In genomic region chr3:85707421-85707820, GRCm38 (mm10) we compare ENCODE assay signal across 8 mouse cellular contexts.
DNase-seq lines count a peak whose midpoint lies in the region; ATAC-seq and TF ChIP-seq lines count a peak whose summit lies in the region.

No protein-coding gene starts in this region.

- no peak overlapping the region for H3K27ac ChIP-seq in kidney, adult 2 months (ENCODE audit: insufficient read depth, low read depth, low read length)
- H3K27ac ChIP-seq in kidney, embryonic 14.5 days (ENCODE audit: low read depth, low read length), result no peak overlapping the region
- no peak overlapping the region for H3K27ac ChIP-seq in forebrain, embryonic 15.5 days (replicated peaks)
- H3K27ac ChIP-seq in olfactory bulb, adult 2 months (ENCODE audit: insufficient read depth, low read depth, low read length), result no peak overlapping the region

- no peak overlapping the region for H3K9ac ChIP-seq in kidney, embryonic 14.5 days (ENCODE audit: low read depth, low read length)
- H3K9ac ChIP-seq in forebrain, embryonic 15.5 days (replicated peaks), result no peak overlapping the region

- TF ChIP-seq POLR2A in kidney, adult 2 months (IDR thresholded peaks at IDR 0.05; ENCODE audit: low read depth, low read length), result no peak
- no peak for TF ChIP-seq POLR2A in olfactory bulb, adult 2 months (IDR thresholded peaks at IDR 0.05; ENCODE audit: insufficient read depth, low read depth, low read length)

- H3K4me3 ChIP-seq in kidney, adult 2 months (ENCODE audit: insufficient read depth, low read depth, low read length), result no peak overlapping the region
- H3K4me3 ChIP-seq in kidney, embryonic 14.5 days (ENCODE audit: low read length), result no peak overlapping the region
- no peak overlapping the region for H3K4me3 ChIP-seq in forebrain, embryonic 15.5 days
- H3K4me3 ChIP-seq in olfactory bulb, adult 2 months (ENCODE audit: insufficient read depth, low read depth, low read length), result no peak overlapping the region

- WGBS in kidney, adult 2 months, result 35% methylated on average over 7 of the region's 7 CpGs
- WGBS in kidney, embryonic 14.5 days, result 44% methylated on average over 7 of the region's 7 CpGs
- 37% methylated on average over 7 of the region's 7 CpGs for WGBS in forebrain, embryonic 15.5 days
- 35% methylated on average over 7 of the region's 7 CpGs for WGBS in olfactory bulb, adult 2 months

- no peaks in the 10 kb centered on the region for H3K36me3 ChIP-seq in kidney, adult 2 months (ENCODE audit: control insufficient read depth, insufficient read depth, low read length)
- no peaks in the 10 kb centered on the region for H3K36me3 ChIP-seq in kidney, embryonic 14.5 days (ENCODE audit: control insufficient read depth, insufficient read depth, low read length)
- H3K36me3 ChIP-seq in forebrain, embryonic 15.5 days, result no peaks in the 10 kb centered on the region

- DNase-seq in kidney, adult 2 months, result peak; percentile 53
- peak; percentile 23 for DNase-seq in ES-CJ7 (ENCODE audit: low read depth, low spot score)
- peak; percentile 73 for DNase-seq in adrenal gland, postnatal 14 days
- peak; percentile 39 to 63 for DNase-seq in layer of hippocampus, postnatal 25 days (ENCODE audit: extremely low spot score in 1 of 2, low spot score in 1 of 2)

- H3K4me2 ChIP-seq in kidney, embryonic 14.5 days (replicated peaks; ENCODE audit: low read depth, low read length), result no peak overlapping the region
- H3K4me2 ChIP-seq in forebrain, embryonic 15.5 days (replicated peaks), result no peak overlapping the region

- H3K27me3 ChIP-seq in kidney, adult 2 months (replicated peaks; ENCODE audit: control insufficient read depth, insufficient read depth, low read length), result no peaks in the 10 kb centered on the region
- H3K27me3 ChIP-seq in kidney, embryonic 14.5 days (ENCODE audit: control insufficient read depth, insufficient read depth, low read length), result no peaks in the 10 kb centered on the region
- no peaks in the 10 kb centered on the region for H3K27me3 ChIP-seq in forebrain, embryonic 15.5 days

- H3K4me1 ChIP-seq in kidney, adult 2 months (ENCODE audit: control insufficient read depth, insufficient read depth, low read length), result peaks cover 4% of the 10 kb centered on the region; the same call in 1 of the 2 replicates
- no peaks in the 10 kb centered on the region for H3K4me1 ChIP-seq in kidney, embryonic 14.5 days (ENCODE audit: control insufficient read depth, insufficient read depth, low read length)
- no peaks in the 10 kb centered on the region for H3K4me1 ChIP-seq in forebrain, embryonic 15.5 days
- peaks cover 4% of the 10 kb centered on the region; the same call in 1 of the 2 replicates for H3K4me1 ChIP-seq in olfactory bulb, adult 2 months (ENCODE audit: control insufficient read depth, insufficient read depth, low read length)

- TF ChIP-seq CTCF in kidney, adult 2 months (conservative IDR thresholded peaks at IDR 0.05; ENCODE audit: insufficient read depth, insufficient read length, low read depth, low read length), result peak; percentile 68
- TF ChIP-seq CTCF in olfactory bulb, adult 2 months (IDR thresholded peaks at IDR 0.05; ENCODE audit: insufficient read depth, low read depth, low read length), result peak; percentile 50

- no peak for ATAC-seq in kidney, embryonic 14.5 days (ENCODE audit: low FRiP score, low TSS enrichment)
- 0 out of 2 replicates have a peak, but pooled peaks have one; percentile 46 for ATAC-seq in forebrain, embryonic 15.5 days (replicated peaks)
- no peak; the same call in 1 of the 2 replicates for ATAC-seq in erythroblast, adult 5-6 weeks (replicated peaks; ENCODE audit: low FRiP score, poor library complexity, severe bottlenecking)

- no peaks in the 10 kb centered on the region for H3K9me3 ChIP-seq in kidney, embryonic 14.5 days (ENCODE audit: control insufficient read depth, low read length)
- no peaks in the 10 kb centered on the region for H3K9me3 ChIP-seq in forebrain, embryonic 15.5 days

Comparison
In these comparisons a context has a peak if more than half of its experiments do, and no peak if none do; other contexts are left out.
1. DNase-seq: peak in every context shown above with its lines; median percentile 73 in adrenal gland, postnatal 14 days; 53 in kidney, adult 2 months; 51 in layer of hippocampus, postnatal 25 days; 23 in ES-CJ7.